Comparison of ENCODE assay signal across 15 mouse cellular contexts in the genomic region with DNA sequence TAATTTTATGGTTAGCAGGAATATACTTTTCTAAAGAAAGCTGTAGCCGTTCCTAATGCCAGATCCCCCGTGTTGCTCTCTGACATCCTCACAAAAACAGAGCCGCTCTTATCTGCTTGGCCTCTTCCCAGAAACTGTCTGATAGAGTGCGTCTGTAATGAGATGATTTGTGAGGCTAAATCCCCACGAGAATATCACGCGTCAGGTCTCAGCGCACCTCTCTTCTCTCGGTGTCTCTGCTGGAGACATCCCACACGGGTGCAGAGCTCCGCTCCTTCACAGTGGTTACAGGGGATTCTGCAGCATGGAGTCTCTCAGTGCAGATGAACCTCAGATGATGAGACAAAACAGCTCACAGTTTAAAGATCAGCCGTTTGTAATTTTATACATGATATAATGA.
DNase-seq lines count a peak whose midpoint lies in the region; ATAC-seq and TF ChIP-seq lines count a peak whose summit lies in the region.
"Had no signal": no experiment of that assay in that cellular context is flagged by ENCODE, and none has a peak within 500 bp of the region (broad histone marks: within the 10 kb centered on the region; RNA-seq: fewer than 3 reads in every experiment).

No protein-coding gene starts in this region.

- H3K4me3 ChIP-seq in forebrain, embryonic 13.5 days, result no peak overlapping the region
- no peak overlapping the region for H3K4me3 ChIP-seq in forebrain, embryonic 16.5 days (replicated peaks; ENCODE audit: low read length)
- H3K4me3 ChIP-seq in hindbrain, postnatal 0 days (ENCODE audit: low read length), result no peak overlapping the region
- H3K4me3 ChIP-seq in hindbrain, embryonic 12.5 days, result no peak overlapping the region
- H3K4me3 ChIP-seq in C2C12 (ENCODE audit: insufficient read depth, poor library complexity, severe bottlenecking), result no peak overlapping the region
- H3K4me3 ChIP-seq: intestine, embryonic 15.5 days; megakaryocyte, embryonic 14.5 days had no signal

- H3K27me3 ChIP-seq in forebrain, embryonic 13.5 days, result no peaks in the 10 kb centered on the region
- H3K27me3 ChIP-seq in forebrain, embryonic 16.5 days (replicated peaks; ENCODE audit: control insufficient read depth, insufficient read depth, low read length), result no peaks in the 10 kb centered on the region
- H3K27me3 ChIP-seq in hindbrain, postnatal 0 days (ENCODE audit: insufficient read depth, low read length), result no peaks in the 10 kb centered on the region
- no peaks in the 10 kb centered on the region for H3K27me3 ChIP-seq in hindbrain, embryonic 12.5 days
- H3K27me3 ChIP-seq in C2C12 (ENCODE audit: control insufficient read depth, insufficient read depth, insufficient read length), result no peaks in the 10 kb centered on the region
- H3K27me3 ChIP-seq: intestine, embryonic 15.5 days; megakaryocyte, embryonic 14.5 days; Patski had no signal

- H3K79me2 ChIP-seq in C2C12 (ENCODE audit: control insufficient read depth, insufficient read depth), result no peaks in the 10 kb centered on the region

- no peak overlapping the region for H3K9ac ChIP-seq in forebrain, embryonic 13.5 days
- no peak overlapping the region for H3K9ac ChIP-seq in forebrain, embryonic 16.5 days (replicated peaks; ENCODE audit: low read depth, low read length)
- H3K9ac ChIP-seq in hindbrain, postnatal 0 days (replicated peaks; ENCODE audit: low read length), result no peak overlapping the region
- no peak overlapping the region for H3K9ac ChIP-seq in hindbrain, embryonic 12.5 days
- H3K9ac ChIP-seq: intestine, embryonic 15.5 days had no signal

- peak overlapping the region; percentile 72 for H3ac ChIP-seq in C2C12 (ENCODE audit: control insufficient read depth, insufficient read length, low read depth)

- WGBS in forebrain, embryonic 13.5 days, result 80% methylated on average over 12 of the region's 12 CpGs
- WGBS in forebrain, embryonic 16.5 days, result 66% methylated on average over 12 of the region's 12 CpGs
- WGBS in hindbrain, postnatal 0 days, result 53% methylated on average over 12 of the region's 12 CpGs
- 80% methylated on average over 12 of the region's 12 CpGs for WGBS in hindbrain, embryonic 12.5 days

- H3K4me1 ChIP-seq in forebrain, embryonic 13.5 days, result 0 out of 2 replicates have a peak, but pooled peaks cover 12% of the 10 kb centered on the region
- H3K4me1 ChIP-seq in forebrain, embryonic 16.5 days (replicated peaks; ENCODE audit: control insufficient read depth, insufficient read depth, low read length), result peaks cover 4% of the 10 kb centered on the region; the same call in 1 of the 2 replicates
- no peaks in the 10 kb centered on the region for H3K4me1 ChIP-seq in hindbrain, postnatal 0 days (ENCODE audit: insufficient read depth, low read length)
- H3K4me1 ChIP-seq in hindbrain, embryonic 12.5 days, result 0 out of 2 replicates have a peak, but pooled peaks cover 2% of the 10 kb centered on the region

- DNase-seq in hindbrain, postnatal 0 days (ENCODE audit: low spot score), result peak; percentile 7
- DNase-seq in c-Kit-positive CD71-positive TER-119-positive erythroid progenitor cells, embryonic 14.5 days (ENCODE audit: low spot score), result peak; percentile 26
- DNase-seq in frontal cortex, postnatal 25 days (ENCODE audit: low spot score in 2 of 2), result no peak
- no peak for DNase-seq in cerebellum, postnatal 36 days
- DNase-seq: cerebellum, postnatal 25 days; lung, postnatal 14 days; thymus, adult 18-20 months had no signal

- H3K27ac ChIP-seq in forebrain, embryonic 13.5 days, result no peak overlapping the region
- H3K27ac ChIP-seq in forebrain, embryonic 16.5 days (ENCODE audit: low read length), result no peak overlapping the region
- H3K27ac ChIP-seq in hindbrain, postnatal 0 days, result no peak overlapping the region
- no peak overlapping the region for H3K27ac ChIP-seq in hindbrain, embryonic 12.5 days
- H3K27ac ChIP-seq: intestine, embryonic 15.5 days had no signal

- peak; percentile 28; the same call in 1 of the 2 replicates for ATAC-seq in forebrain, embryonic 13.5 days
- ATAC-seq in forebrain, embryonic 16.5 days, result no peak
- ATAC-seq in hindbrain, postnatal 0 days, result 0 out of 2 replicates have a peak, but pooled peaks have one; percentile 45
- no peak for ATAC-seq in hindbrain, embryonic 12.5 days (ENCODE audit: low FRiP score)
- ATAC-seq: activated CD4-positive, CD25-positive, alpha-beta regulatory T cell, adult 4 months; intestine, embryonic 15.5 days; Patski had no signal

- H3K79me3 ChIP-seq in C2C12 (ENCODE audit: low read depth), result no peaks in the 10 kb centered on the region

- H3K9me3 ChIP-seq in forebrain, embryonic 13.5 days (replicated peaks), result no peaks in the 10 kb centered on the region
- no peaks in the 10 kb centered on the region for H3K9me3 ChIP-seq in forebrain, embryonic 16.5 days (ENCODE audit: control insufficient read depth, low read length)
- H3K9me3 ChIP-seq in hindbrain, postnatal 0 days (ENCODE audit: low read length), result no peaks in the 10 kb centered on the region
- no peaks in the 10 kb centered on the region for H3K9me3 ChIP-seq in hindbrain, embryonic 12.5 days (replicated peaks)
- H3K9me3 ChIP-seq: intestine, embryonic 15.5 days; megakaryocyte, embryonic 14.5 days had no signal

- no peak overlapping the region for H3K4me2 ChIP-seq in forebrain, embryonic 13.5 days
- no peak overlapping the region for H3K4me2 ChIP-seq in forebrain, embryonic 16.5 days (ENCODE audit: low read length)
- H3K4me2 ChIP-seq in hindbrain, postnatal 0 days (ENCODE audit: low read depth, low read length), result peak overlapping the region; percentile 19; the same call in 1 of the 2 replicates
- H3K4me2 ChIP-seq in hindbrain, embryonic 12.5 days (replicated peaks), result no peak overlapping the region
- H3K4me2 ChIP-seq: intestine, embryonic 15.5 days had no signal

- TF ChIP-seq CTCF in hindbrain, postnatal 0 days (IDR thresholded peaks at IDR 0.05; ENCODE audit: low read depth), result no peak
- TF ChIP-seq CTCF in C2C12 (IDR thresholded peaks at IDR 0.05; ENCODE audit: control insufficient read depth, insufficient read depth, insufficient read length), result no peak

- no peaks in the 10 kb centered on the region for H3K36me3 ChIP-seq in forebrain, embryonic 13.5 days (ENCODE audit: poor library complexity, severe bottlenecking)
- H3K36me3 ChIP-seq in forebrain, embryonic 16.5 days (ENCODE audit: control insufficient read depth, insufficient read depth), result no peaks in the 10 kb centered on the region
- H3K36me3 ChIP-seq in hindbrain, postnatal 0 days (ENCODE audit: insufficient read depth, low read length), result no peaks in the 10 kb centered on the region
- H3K36me3 ChIP-seq in hindbrain, embryonic 12.5 days, result no peaks in the 10 kb centered on the region
- no peaks in the 10 kb centered on the region for H3K36me3 ChIP-seq in C2C12 (ENCODE audit: control insufficient read depth, insufficient read depth)
- H3K36me3 ChIP-seq: intestine, embryonic 15.5 days had no signal

TF ChIP-seq in C2C12, 6 proteins besides CTCF, POLR2A, EP300 and RAD21:
- TF ChIP-seq FOSL1 (IDR thresholded peaks at IDR 0.05; ENCODE audit: insufficient read depth, low read length, poor library complexity, severe bottlenecking) (no peak), MYOG (IDR thresholded peaks at IDR 0.05; ENCODE audit: control insufficient read depth, extremely low read depth, insufficient read length) (no peak), CEBPB (IDR thresholded peaks at IDR 0.05; ENCODE audit: low read depth) (no peak), MYOD1 (IDR thresholded peaks at IDR 0.05; ENCODE audit: control insufficient read depth, insufficient read length, low read depth) (no peak), USF1 (IDR thresholded peaks at IDR 0.05; ENCODE audit: low read depth) (no peak), MAX (IDR thresholded peaks at IDR 0.05) (no peak)

Comparison
In these comparisons a context has a peak if more than half of its experiments do, and no peak if none do; other contexts are left out.
1. ATAC-seq: peak in forebrain, embryonic 13.5 days (single experiment) and hindbrain, postnatal 0 days (single experiment); none in forebrain, embryonic 16.5 days (single experiment) and hindbrain, embryonic 12.5 days (single experiment).
2. DNase-seq: peak in hindbrain, postnatal 0 days (single experiment) and c-Kit-positive CD71-positive TER-119-positive erythroid progenitor cells, embryonic 14.5 days (single experiment); none in frontal cortex, postnatal 25 days (0 of 2) and cerebellum, postnatal 36 days (0 of 2).